ENCODE assay signal across 30 mouse cellular contexts in genomic region chr3:96542554-96542953, GRCm38 (mm10). TPM values are rescaled to one million over a fixed set of nuclear protein-coding genes. Genes with fewer than 3 reads are reported as not detected.
"Had no signal": no experiment of that assay in that cellular context is flagged by ENCODE, and none has a peak within 500 bp of the region (broad histone marks: within the 10 kb centered on the region; RNA-seq: fewer than 3 reads in every experiment).

No protein-coding gene starts in this region.

- DNase-seq: gastrocnemius, adult 2 months; gastrocnemius, postnatal 10 days; gastrocnemius, postnatal 25 days; heart, postnatal 10 days; heart, postnatal 4 days; kidney, adult 18-20 months; kidney, adult 8-10 months; kidney, postnatal 10 days; kidney, postnatal 25 days; kidney, postnatal 4 days; liver; liver, embryonic 13.5 days had no signal

- H3K27ac ChIP-seq: gastrocnemius, adult 2 months; heart, embryonic 10.5 days; hindbrain, embryonic 10.5 days; hindbrain, embryonic 12.5 days; hindbrain, embryonic 14.5 days; intestine, embryonic 15.5 days; limb, embryonic 10.5 days; limb, embryonic 12.5 days; liver, embryonic 13.5 days; liver, embryonic 15.5 days had no signal

- H3K36me3 ChIP-seq: heart, embryonic 10.5 days; heart, embryonic 12.5 days; hindbrain, embryonic 10.5 days; hindbrain, embryonic 12.5 days; intestine, embryonic 15.5 days; limb, embryonic 10.5 days; limb, embryonic 12.5 days; liver, embryonic 13.5 days; liver, embryonic 15.5 days had no signal

- H3K4me3 ChIP-seq: gastrocnemius, adult 2 months; heart, embryonic 10.5 days; heart, embryonic 12.5 days; hindbrain, embryonic 10.5 days; hindbrain, embryonic 12.5 days; intestine, embryonic 15.5 days; limb, embryonic 10.5 days; limb, embryonic 12.5 days; liver, embryonic 13.5 days; liver, embryonic 15.5 days had no signal

- H3K27me3 ChIP-seq: intestine, embryonic 15.5 days had no signal

- H3K9me3 ChIP-seq: heart, embryonic 10.5 days; heart, embryonic 12.5 days; hindbrain, embryonic 10.5 days; hindbrain, embryonic 12.5 days; intestine, embryonic 15.5 days; limb, embryonic 10.5 days; limb, embryonic 12.5 days; liver, embryonic 13.5 days; liver, embryonic 15.5 days had no signal

- H3K9ac ChIP-seq: heart, embryonic 12.5 days; hindbrain, embryonic 12.5 days; hindbrain, embryonic 14.5 days; intestine, embryonic 15.5 days; liver, embryonic 13.5 days; liver, embryonic 15.5 days had no signal

- H3K4me1 ChIP-seq: intestine, embryonic 15.5 days; liver, embryonic 15.5 days had no signal

RNA-seq across cellular contexts. Expression of gene Hfe2, which starts 17.6 kb away (rescaled TPM):
- total RNA-seq: granulocyte monocyte progenitor cell, adult 5-6 weeks had no signal
- polyA plus RNA-seq: inflammation-experienced regulatory T-cells, adult 6 months; intestine, postnatal 0 days had no signal

RNA-seq across cellular contexts. Expression of gene Gm16253, which starts 34.2 kb away (rescaled TPM):
- total RNA-seq: granulocyte monocyte progenitor cell, adult 5-6 weeks; layer of hippocampus, adult 18-20 months; layer of hippocampus, postnatal 25 days; left cerebral cortex, adult 8-10 months; left cerebral cortex, postnatal 14 days; left cerebral cortex, postnatal 36 days had no signal
- polyA plus RNA-seq: frontal cortex, adult 2 months; liver, embryonic 13.5 days had no signal

RNA-seq across cellular contexts. Expression of gene Ankrd34a, which starts 53.9 kb away (rescaled TPM):
- total RNA-seq: granulocyte monocyte progenitor cell, adult 5-6 weeks had no signal
